Mouse (Mus musculus) liver (tissue): ENCODE measurements around the gene Gm20479.
A peak's percentile ranks its signal among the peaks of the same experiment; 100 is the strongest.

Source experiments
- DNase-seq: peaks from one replicate; pipeline ENCODE4 v3.0.0-alpha.2; 2020; ENCODE audit warnings: mixed read lengths

The Gm20479 gene

GRCm38 (mm10) chr7:27332353-27333199, 24.6 kb downstream of the Gm20479 start:
- DNase-seq = peak; percentile 86

DNA sequence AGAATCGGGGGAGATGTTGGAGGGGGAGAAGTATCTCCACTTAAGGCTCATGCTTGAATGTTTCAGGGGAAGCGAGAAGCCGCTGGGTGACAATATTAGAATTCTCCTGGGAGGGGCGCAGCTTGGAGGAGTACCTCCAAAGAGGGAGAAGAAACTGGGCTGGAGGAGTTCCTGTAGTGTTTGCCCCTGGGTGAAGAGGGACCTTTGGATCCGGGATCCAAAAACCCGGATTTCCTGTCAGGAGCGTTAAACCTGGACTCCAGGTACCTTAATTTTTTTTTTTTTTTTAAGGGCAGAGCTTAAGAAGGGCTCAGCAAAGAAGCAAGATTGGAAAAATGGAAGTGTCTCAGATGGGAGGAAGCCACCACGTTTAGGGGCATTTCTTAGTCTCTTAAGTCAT, 25.4 kb downstream of the Gm20479 start:
- no peak for DNase-seq

- DNase-seq = no peak
Measured at GRCm38 (mm10) chr7:27331541-27331851, 25.7 kb downstream of the Gm20479 start.

GRCm38 (mm10) chr7:27330709-27331540, 26.3 kb downstream of the Gm20479 start:
- peak; percentile 92 for DNase-seq

DNA sequence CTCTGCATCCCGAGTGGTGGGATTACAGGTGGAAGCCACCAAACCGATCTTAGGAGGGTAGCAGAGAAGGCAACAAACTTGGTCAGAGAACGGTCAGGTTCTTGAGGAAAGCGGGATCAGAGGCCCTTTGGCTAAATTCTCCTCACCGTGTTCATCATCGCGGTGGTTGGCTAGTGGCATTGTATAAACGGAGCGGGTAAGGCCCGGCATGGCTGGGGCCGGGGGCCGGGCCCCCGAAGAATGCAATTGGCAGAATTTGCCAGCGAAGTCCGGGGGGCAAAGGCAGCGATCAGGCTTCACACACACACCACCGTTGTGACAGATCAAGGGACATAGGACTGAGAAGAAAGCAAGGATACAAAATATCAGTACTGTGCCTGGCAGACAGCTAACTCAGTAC, 27.2 kb downstream of the Gm20479 start:
- no peak for DNase-seq

DNA sequence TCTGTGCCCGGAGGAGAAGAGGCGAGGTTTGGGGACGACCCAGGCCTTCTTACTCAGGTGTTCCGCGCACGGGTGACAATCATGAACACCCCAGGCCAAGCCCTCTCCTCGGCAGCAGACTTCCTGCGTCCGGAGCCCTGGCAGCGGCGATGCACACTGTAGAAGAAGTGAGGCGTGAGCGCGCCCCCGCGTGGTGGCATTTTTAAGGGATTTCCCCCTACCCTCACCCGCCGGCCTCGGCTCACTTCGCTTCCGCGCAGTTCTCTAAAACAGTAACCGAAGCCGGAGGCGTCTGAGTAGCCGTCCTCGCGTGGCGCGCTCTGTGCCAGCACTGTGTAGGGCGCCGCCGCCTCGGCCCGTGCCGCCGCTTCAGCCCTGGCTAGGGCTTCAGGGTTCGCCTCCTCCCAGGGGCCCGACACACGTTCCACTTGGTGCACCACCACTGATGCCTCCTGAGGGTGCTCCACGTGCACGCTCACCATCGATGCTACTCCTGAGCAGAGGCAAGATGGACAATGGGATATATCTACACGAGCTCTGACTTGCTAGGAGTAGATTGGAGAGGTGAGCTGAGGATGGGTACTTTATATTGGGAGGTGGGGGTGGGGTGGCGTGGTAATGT, 27.8 kb downstream of the Gm20479 start:
- DNase-seq = peak; percentile 80

GRCm38 (mm10) chr7:27328648-27329047, 28.6 kb downstream of the Gm20479 start:
- DNase-seq = no peak

DNA sequence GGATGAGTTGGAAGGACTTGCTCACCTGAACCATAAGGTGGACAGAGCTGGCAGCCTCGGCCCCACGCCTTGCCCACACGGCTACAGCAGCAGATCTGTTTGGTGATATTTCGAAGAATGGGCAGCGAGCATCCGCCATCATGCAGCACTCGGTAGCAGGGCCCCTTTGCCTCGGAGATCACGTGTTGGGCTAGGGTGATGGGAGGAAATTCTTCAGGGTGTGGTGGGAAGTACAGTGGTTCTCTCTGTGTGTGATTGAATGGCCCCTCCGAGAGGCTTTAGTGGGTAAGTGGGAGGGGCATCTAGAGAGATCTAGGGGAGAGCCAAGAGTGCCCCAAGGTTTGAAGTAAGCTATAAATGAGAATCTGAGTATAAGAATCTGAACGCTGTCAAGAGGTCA, 29.1 kb downstream of the Gm20479 start:
- no peak for DNase-seq

GRCm38 (mm10) chr7:27327500-27327899, 29.7 kb downstream of the Gm20479 start:
- no peak for DNase-seq

DNA sequence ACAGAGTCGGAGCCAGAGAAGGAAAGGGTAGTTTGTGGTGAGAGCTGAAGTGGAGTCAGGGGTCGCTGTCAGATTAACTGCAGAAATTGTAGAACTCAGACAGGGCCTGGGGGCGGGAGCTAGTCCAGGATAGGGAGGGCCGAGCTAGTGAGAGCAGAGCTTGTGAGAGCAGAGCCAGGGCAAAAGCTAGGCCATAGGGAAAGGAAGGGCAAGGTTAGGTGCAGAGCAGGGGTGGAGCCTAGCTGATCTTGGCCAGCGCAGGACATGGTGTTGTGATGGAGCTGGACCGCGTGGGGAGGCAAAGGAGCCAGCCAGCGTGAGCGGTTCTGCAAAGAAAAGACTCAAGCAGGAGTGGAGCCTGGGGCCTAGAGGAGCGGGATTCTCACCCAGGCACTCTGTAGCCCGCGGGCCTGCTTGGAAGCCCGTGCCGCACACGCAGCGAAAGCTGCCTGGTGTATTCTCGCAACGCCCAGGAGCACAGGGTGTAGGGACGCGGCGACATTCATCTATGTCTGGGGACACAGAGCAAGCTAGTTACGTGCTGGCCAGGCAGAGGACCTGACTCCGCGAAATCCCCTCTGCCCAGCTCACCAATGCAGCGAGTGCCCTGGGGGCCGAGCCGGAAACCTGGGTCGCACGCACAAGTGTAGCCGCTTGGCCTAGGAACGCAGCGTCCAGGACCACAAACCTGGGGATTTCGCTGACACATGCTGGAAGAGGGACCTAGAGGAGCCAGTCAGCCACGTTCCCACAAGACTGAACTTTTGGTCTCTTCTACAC, 30.9 kb downstream of the Gm20479 start:
- DNase-seq = no peak

DNA sequence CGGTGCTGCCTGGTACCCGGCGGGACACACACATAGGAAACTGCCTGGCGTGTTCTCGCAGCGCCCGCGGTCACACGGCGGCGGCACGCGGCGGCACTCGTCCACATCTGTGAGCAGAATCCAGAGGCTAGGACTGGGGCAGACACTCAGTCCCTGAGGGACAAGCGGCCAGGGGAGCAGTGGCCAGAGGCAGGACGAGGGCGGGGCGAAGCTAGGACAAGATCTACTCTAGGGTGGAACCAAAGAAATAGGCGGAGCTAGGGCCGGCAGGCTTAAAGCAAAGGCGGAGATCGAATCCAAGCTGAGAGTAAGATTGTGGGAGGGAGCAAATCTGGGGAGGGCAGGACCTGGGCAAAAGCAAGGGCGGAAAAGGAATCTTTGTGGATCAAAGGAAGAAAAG, 31.5 kb downstream of the Gm20479 start:
- peak; percentile 48 for DNase-seq

GRCm38 (mm10) chr7:27324928-27325327, 32.3 kb downstream of the Gm20479 start:
- DNase-seq = no peak

- no peak for DNase-seq
Measured at GRCm38 (mm10) chr7:27324161-27324560, 33.1 kb downstream of the Gm20479 start.

DNA sequence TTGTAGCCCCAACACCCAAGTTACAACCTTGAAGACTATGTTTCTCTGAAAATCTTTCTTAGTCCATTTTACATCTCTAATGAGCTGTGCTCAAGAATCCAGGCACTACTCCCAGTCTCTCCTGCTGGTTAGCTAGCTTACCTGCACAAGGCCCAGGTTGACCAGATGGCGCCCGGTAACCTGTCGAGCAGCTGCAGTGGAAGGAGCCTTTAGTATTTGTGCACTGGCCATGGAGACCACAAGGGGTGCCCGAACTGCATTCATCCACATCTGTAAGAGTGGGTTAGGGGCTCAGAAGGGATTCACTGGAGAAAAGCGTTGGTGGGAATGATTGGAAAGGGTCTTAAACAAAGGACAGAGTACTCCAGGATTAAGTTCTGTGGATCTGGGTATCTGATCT, 34.2 kb downstream of the Gm20479 start:
- DNase-seq = no peak

- DNase-seq = no peak
Measured at GRCm38 (mm10) chr7:27322291-27322690, 34.9 kb downstream of the Gm20479 start.

- no peak for DNase-seq
Measured at GRCm38 (mm10) chr7:27319411-27319810, 37.8 kb downstream of the Gm20479 start.

DNA sequence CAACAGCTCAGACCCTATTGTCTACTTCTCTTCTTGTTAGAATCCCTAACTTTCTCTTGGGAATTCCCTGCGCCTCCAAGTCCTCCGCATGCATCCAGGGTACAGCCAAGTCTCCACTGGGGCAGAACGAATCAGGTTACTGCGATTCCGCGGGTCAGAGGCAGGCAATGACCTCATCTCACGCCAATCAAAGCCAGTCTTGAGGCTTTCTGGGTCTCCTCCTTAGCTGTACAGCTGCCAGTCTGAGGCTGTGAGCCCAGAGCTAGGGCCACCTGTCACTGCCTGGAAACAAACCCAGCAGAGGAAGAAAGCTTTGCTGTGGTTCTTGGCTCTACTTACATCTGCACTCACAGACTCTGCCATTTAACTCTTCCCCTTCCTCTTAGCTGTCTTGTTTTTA, 41.3 kb downstream of the Gm20479 start:
- DNase-seq = no peak

- DNase-seq = no peak
Measured at GRCm38 (mm10) chr7:27314393-27314792, 42.8 kb downstream of the Gm20479 start.

GRCm38 (mm10) chr7:27311651-27312284, 45.5 kb downstream of the Gm20479 start:
- no peak for DNase-seq

- no peak for DNase-seq
Measured at GRCm38 (mm10) chr7:27310996-27311535, 46.2 kb downstream of the Gm20479 start.

- no peak for DNase-seq
Measured at GRCm38 (mm10) chr7:27310306-27310705, 46.9 kb downstream of the Gm20479 start.

DNA sequence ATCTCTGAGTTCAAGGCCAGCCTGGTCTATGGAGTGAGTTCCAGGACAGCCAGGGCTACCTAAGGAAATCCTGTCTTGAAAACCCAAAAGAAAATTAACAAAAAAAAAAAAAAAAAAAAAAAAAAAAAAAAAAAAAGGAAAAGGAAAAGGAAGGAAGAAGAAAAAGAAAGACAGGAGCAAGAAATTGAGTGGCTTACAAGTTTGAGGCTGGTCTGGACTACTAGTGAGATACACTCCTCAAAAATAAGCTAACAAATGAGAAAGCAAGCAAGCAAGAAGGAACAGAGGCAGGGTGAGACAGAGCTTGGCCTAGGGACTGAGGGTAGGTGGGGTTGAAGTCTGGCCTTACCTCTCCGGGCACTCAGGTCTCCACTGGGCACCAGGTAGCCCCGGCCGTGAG, 47.4 kb downstream of the Gm20479 start:
- no peak for DNase-seq
